Mouse (Mus musculus) erythroblast, embryonic 14.5 days (primary cell): ENCODE measurements around the gene Jade1.

Source experiments
- GATA1 ChIP-seq: IDR thresholded peaks from 2 replicates; pipeline ENCODE4 v1.6.1; 2012; ENCODE audit warnings: low read length, inconsistent platforms, mixed read lengths
- TAL1 ChIP-seq: IDR thresholded peaks from 3 replicates; pipeline ENCODE4 v1.6.1; 2012; ENCODE audit warnings: low read length, inconsistent platforms, mixed read lengths

DNA sequence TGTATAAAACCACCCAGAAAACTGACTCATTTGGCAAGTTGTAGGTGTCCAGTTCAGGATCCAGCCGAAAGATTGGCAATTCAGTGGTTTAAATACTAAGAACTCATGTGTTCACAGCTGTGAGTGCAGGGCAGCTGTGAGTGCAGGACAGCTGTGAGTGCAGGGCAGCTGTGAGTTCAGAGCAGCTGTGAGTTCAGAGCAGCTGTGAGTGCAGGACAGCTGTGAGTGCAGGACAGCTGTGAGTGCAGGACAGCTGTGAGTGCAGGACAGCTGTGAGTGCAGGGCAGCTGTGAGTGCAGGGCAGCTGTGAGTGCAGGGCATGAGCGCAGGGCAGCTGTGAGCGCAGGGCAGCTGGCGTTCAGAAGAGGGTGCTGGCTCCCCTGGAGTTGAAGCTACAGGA is 39.5 kb downstream of the Jade1 start:
- TF ChIP-seq TAL1: no peak
- TF ChIP-seq GATA1: no peak
